25 mouse cellular contexts compared by ENCODE assay signal in genomic region chr6:90360922-90361614, GRCm38 (mm10). TPM values are rescaled to one million over a fixed set of nuclear protein-coding genes. Genes with fewer than 3 reads are reported as not detected.
DNase-seq lines count a peak whose midpoint lies in the region; ATAC-seq and TF ChIP-seq lines count a peak whose summit lies in the region.
"Had no signal": no experiment of that assay in that cellular context is flagged by ENCODE, and none has a peak within 500 bp of the region (broad histone marks: within the 10 kb centered on the region; RNA-seq: fewer than 3 reads in every experiment).

No protein-coding gene starts in this region.

- no peaks in the 10 kb centered on the region for H3K27me3 ChIP-seq in kidney, postnatal 0 days (ENCODE audit: insufficient read depth, low read length)
- no peaks in the 10 kb centered on the region for H3K27me3 ChIP-seq in liver, embryonic 12.5 days (replicated peaks)
- H3K27me3 ChIP-seq in hindbrain, embryonic 13.5 days: no peaks in the 10 kb centered on the region
- H3K27me3 ChIP-seq: hindbrain, embryonic 12.5 days; liver, embryonic 15.5 days; midbrain, embryonic 15.5 days had no signal

- 83% methylated on average over 6 of the region's 6 CpGs for WGBS in kidney, postnatal 0 days
- 57% methylated on average over 6 of the region's 6 CpGs for WGBS in liver, embryonic 12.5 days (ENCODE audit: insufficient replicate concordance)
- 89% methylated on average over 6 of the region's 6 CpGs for WGBS in hindbrain, embryonic 13.5 days

- peak overlapping the region; percentile 75 for H3K27ac ChIP-seq in kidney, postnatal 0 days
- H3K27ac ChIP-seq in embryonic fibroblast, embryonic 13.5 days (ENCODE audit: insufficient read depth, low read length): peak overlapping the region; percentile 96
- no peak overlapping the region for H3K27ac ChIP-seq in liver, embryonic 12.5 days
- H3K27ac ChIP-seq in hindbrain, embryonic 13.5 days: no peak overlapping the region
- H3K27ac ChIP-seq: liver, embryonic 15.5 days; midbrain, embryonic 15.5 days had no signal

- TF ChIP-seq CTCF in kidney, postnatal 0 days (IDR thresholded peaks at IDR 0.05; ENCODE audit: low read depth): no peak
- no peak for TF ChIP-seq CTCF in embryonic fibroblast, embryonic 13.5 days (IDR thresholded peaks at IDR 0.05; ENCODE audit: borderline replicate concordance, insufficient read depth, low read length)

- ATAC-seq in kidney, postnatal 0 days (replicated peaks; ENCODE audit: low FRiP score, low read depth): no peak
- no peak for ATAC-seq in liver, embryonic 12.5 days
- no peak for ATAC-seq in hindbrain, embryonic 13.5 days (ENCODE audit: low FRiP score)

- H3K4me1 ChIP-seq in kidney, postnatal 0 days (replicated peaks; ENCODE audit: insufficient read depth, low read length): peaks cover 23% of the 10 kb centered on the region
- peaks cover 23% of the 10 kb centered on the region for H3K4me1 ChIP-seq in embryonic fibroblast, embryonic 13.5 days (ENCODE audit: control insufficient read depth, insufficient read depth, low read length)
- no peaks in the 10 kb centered on the region for H3K4me1 ChIP-seq in liver, embryonic 12.5 days
- no peaks in the 10 kb centered on the region; the same call in 1 of the 2 replicates for H3K4me1 ChIP-seq in hindbrain, embryonic 13.5 days (replicated peaks)
- H3K4me1 ChIP-seq: liver, embryonic 15.5 days had no signal

- no peak overlapping the region for H3K9ac ChIP-seq in kidney, postnatal 0 days (ENCODE audit: low read depth, low read length)
- H3K9ac ChIP-seq in liver, embryonic 12.5 days: no peak overlapping the region
- H3K9ac ChIP-seq in hindbrain, embryonic 13.5 days: no peak overlapping the region
- H3K9ac ChIP-seq: hindbrain, embryonic 12.5 days; liver, embryonic 15.5 days; midbrain, embryonic 15.5 days had no signal

- H3K9me3 ChIP-seq in kidney, postnatal 0 days (replicated peaks; ENCODE audit: low read length): no peaks in the 10 kb centered on the region
- H3K9me3 ChIP-seq in liver, embryonic 12.5 days (replicated peaks): no peaks in the 10 kb centered on the region
- H3K9me3 ChIP-seq in hindbrain, embryonic 13.5 days: no peaks in the 10 kb centered on the region
- H3K9me3 ChIP-seq: hindbrain, embryonic 12.5 days; liver, embryonic 15.5 days; midbrain, embryonic 15.5 days had no signal

- no peak overlapping the region for H3K4me2 ChIP-seq in kidney, postnatal 0 days (ENCODE audit: low read length)
- H3K4me2 ChIP-seq in liver, embryonic 12.5 days: no peak overlapping the region
- no peak overlapping the region for H3K4me2 ChIP-seq in hindbrain, embryonic 13.5 days
- H3K4me2 ChIP-seq: hindbrain, embryonic 12.5 days; liver, embryonic 15.5 days; midbrain, embryonic 15.5 days had no signal

- no peak overlapping the region for H3K4me3 ChIP-seq in kidney, postnatal 0 days (replicated peaks; ENCODE audit: low read depth, low read length)
- H3K4me3 ChIP-seq in embryonic fibroblast, embryonic 13.5 days (ENCODE audit: insufficient read depth, low read length): no peak overlapping the region
- no peak overlapping the region for H3K4me3 ChIP-seq in liver, embryonic 12.5 days
- no peak overlapping the region for H3K4me3 ChIP-seq in hindbrain, embryonic 13.5 days
- H3K4me3 ChIP-seq: erythroblast, embryonic 14.5 days; hindbrain, embryonic 12.5 days; liver, embryonic 15.5 days; midbrain, embryonic 15.5 days had no signal

- no peak for TF ChIP-seq POLR2A in embryonic fibroblast, embryonic 13.5 days (IDR thresholded peaks at IDR 0.05; ENCODE audit: low read depth, low read length)

- H3K36me3 ChIP-seq in kidney, postnatal 0 days (ENCODE audit: insufficient read depth, low read length): no peaks in the 10 kb centered on the region
- no peaks in the 10 kb centered on the region for H3K36me3 ChIP-seq in liver, embryonic 12.5 days
- H3K36me3 ChIP-seq in hindbrain, embryonic 13.5 days: no peaks in the 10 kb centered on the region
- H3K36me3 ChIP-seq: hindbrain, embryonic 12.5 days; midbrain, embryonic 15.5 days had no signal

- peak; percentile 28 for DNase-seq in adrenal gland, adult 2 months
- DNase-seq in adrenal gland, postnatal 14 days: no peak
- no peak for DNase-seq in kidney, postnatal 0 days (ENCODE audit: low spot score)
- no peak for DNase-seq in kidney, postnatal 4 days
- no peak for DNase-seq in layer of hippocampus, adult 8-10 months (ENCODE audit: low spot score in 2 of 2)
- DNase-seq: cerebellum, adult 9-10 months; retina, postnatal 1 day; right cerebral cortex, postnatal 4 days; thymus, postnatal 14 days had no signal

RNA-seq across cellular contexts. Expression of gene Zxdc, which starts 8.2 kb away (rescaled TPM):
- total RNA-seq in adrenal gland, adult 2 months (2021): 10 to 100 TPM; 18.8 to 33.4 TPM
- polyA plus RNA-seq in adrenal gland, adult 2 months (2012; rRNA removed): 70.1 and 75.8 TPM in 2 replicates
- 20.0 and 20.2 TPM in 2 replicates for total RNA-seq in adrenal gland, postnatal 14 days (2021)
- polyA plus RNA-seq in kidney, postnatal 0 days (2015; fragmentation: Nextera tagmentation; extraction: Ambion mirVana): 8.8 and 9.1 TPM in 2 replicates
- 14.2 and 14.7 TPM in 2 replicates for polyA plus RNA-seq in embryonic fibroblast, embryonic 13.5 days (2011; ENCODE audit: insufficient read length, low read depth, missing spikeins)
- polyA plus RNA-seq in liver, embryonic 12.5 days (2016; fragmentation: Nextera tagmentation; extraction: Ambion mirVana): 5.6 and 7.9 TPM in 2 replicates
- total RNA-seq in layer of hippocampus, adult 8-10 months (2022): 10 to 100 TPM; 27.3 to 31.8 (median 30.4) TPM
- 10.5 and 11.2 TPM in 2 replicates for polyA plus RNA-seq in hindbrain, embryonic 13.5 days (2015; fragmentation: Nextera tagmentation; extraction: Ambion mirVana)

RNA-seq across cellular contexts. Expression of gene Uroc1, which starts 28.0 kb away (rescaled TPM):
- 1 to 10 TPM in 1 of 2 experiments, not detected in 1; 1.3 TPM for total RNA-seq in adrenal gland, adult 2 months (2021)
- 0.26 TPM in 1 of 2 replicates, not detected in the other for polyA plus RNA-seq in adrenal gland, adult 2 months (2012; rRNA removed)
- 1.9 and 32.3 TPM in 2 replicates for total RNA-seq in adrenal gland, postnatal 14 days (2021)
- polyA plus RNA-seq in kidney, postnatal 0 days (2015; fragmentation: Nextera tagmentation; extraction: Ambion mirVana): 0.38 and 0.69 TPM in 2 replicates
- not detected in 2 replicates for polyA plus RNA-seq in embryonic fibroblast, embryonic 13.5 days (2011; ENCODE audit: insufficient read length, low read depth, missing spikeins)
- 3.9 TPM in 2 replicates for polyA plus RNA-seq in liver, embryonic 12.5 days (2016; fragmentation: Nextera tagmentation; extraction: Ambion mirVana)
- total RNA-seq in layer of hippocampus, adult 8-10 months (2022): not detected
- not detected in 2 replicates for polyA plus RNA-seq in hindbrain, embryonic 13.5 days (2015; fragmentation: Nextera tagmentation; extraction: Ambion mirVana)
- total RNA-seq: granulocyte monocyte progenitor cell, adult 5-6 weeks; layer of hippocampus, postnatal 14 days; left cerebral cortex, postnatal 25 days; megakaryocyte, adult 5-6 weeks; neutrophil, adult 5-6 weeks had no signal
- polyA plus RNA-seq: erythroblast, embryonic 14.5 days; forebrain, embryonic 14.5 days; heart, postnatal 0 days; hindbrain, embryonic 12.5 days; intestine, embryonic 14.5 days; lung, postnatal 0 days; midbrain, embryonic 15.5 days had no signal

RNA-seq across cellular contexts. Expression of gene Chst13, which starts 36.1 kb away (rescaled TPM):
- total RNA-seq in adrenal gland, adult 2 months (2021): not detected
- polyA plus RNA-seq in adrenal gland, adult 2 months (2012; rRNA removed): 0.36 and 0.85 TPM in 2 replicates
- total RNA-seq in adrenal gland, postnatal 14 days (2021): 0.74 TPM in 1 of 2 replicates, not detected in the other
- 4.4 and 6.0 TPM in 2 replicates for polyA plus RNA-seq in kidney, postnatal 0 days (2015; fragmentation: Nextera tagmentation; extraction: Ambion mirVana)
- polyA plus RNA-seq in embryonic fibroblast, embryonic 13.5 days (2011; ENCODE audit: insufficient read length, low read depth, missing spikeins): not detected in 2 replicates
- polyA plus RNA-seq in liver, embryonic 12.5 days (2016; fragmentation: Nextera tagmentation; extraction: Ambion mirVana): 14.5 and 16.7 TPM in 2 replicates
- not detected for total RNA-seq in layer of hippocampus, adult 8-10 months (2022)
- 0.12 and 0.17 TPM in 2 replicates for polyA plus RNA-seq in hindbrain, embryonic 13.5 days (2015; fragmentation: Nextera tagmentation; extraction: Ambion mirVana)
- total RNA-seq: layer of hippocampus, postnatal 14 days; left cerebral cortex, postnatal 25 days had no signal
- polyA plus RNA-seq: erythroblast, embryonic 14.5 days; forebrain, embryonic 14.5 days; heart, postnatal 0 days; midbrain, embryonic 15.5 days had no signal

Comparison
In these comparisons a context has a peak if more than half of its experiments do, and no peak if none do; other contexts are left out.
1. H3K27ac ChIP-seq: peak in kidney, postnatal 0 days (single experiment) and embryonic fibroblast, embryonic 13.5 days (single experiment); none in liver, embryonic 12.5 days (single experiment) and hindbrain, embryonic 13.5 days (single experiment).